Mouse (Mus musculus): ENCODE measurements around the gene Tmcc3. TPM values are rescaled to one million over a fixed set of nuclear protein-coding genes. Genes with fewer than 3 reads are reported as not detected.
A peak's percentile ranks its signal among the peaks of the same experiment; 100 is the strongest.

Gene Tmcc3
- total RNA-seq, 2 experiments from 2014 or later, result 30.9 to 34.0 TPM

DNA sequence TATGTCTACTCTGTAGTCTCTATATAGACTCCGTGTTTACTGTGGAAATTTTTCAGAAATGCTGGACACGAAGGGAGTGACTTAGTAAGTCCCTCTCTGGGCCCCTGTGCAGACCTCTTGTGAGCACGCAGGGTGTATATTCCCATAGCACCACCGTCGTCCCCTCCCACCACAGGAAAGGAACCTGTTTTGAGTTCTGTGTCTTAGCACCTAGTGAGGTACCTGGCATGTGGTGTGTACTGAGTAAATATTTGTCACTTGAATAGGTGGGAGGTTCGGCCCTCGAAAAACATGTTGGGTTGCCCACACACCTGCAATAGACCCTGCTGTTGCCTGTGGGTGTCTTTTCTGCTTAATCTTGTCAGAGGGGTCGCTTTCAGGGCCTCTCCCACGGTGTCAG, 99.8 kb downstream of the Tmcc3 start:
- intact Hi-C loops (cut with DNase I), result no loop called here
- DNase-seq, result no peak

- peak in 1 of 2 experiments; percentile 51 for DNase-seq
- intact Hi-C loops (cut with DNase I), result no loop called here
Measured at GRCm38 (mm10) chr10:94413770-94414651, 102.3 kb downstream of the Tmcc3 start.

DNA sequence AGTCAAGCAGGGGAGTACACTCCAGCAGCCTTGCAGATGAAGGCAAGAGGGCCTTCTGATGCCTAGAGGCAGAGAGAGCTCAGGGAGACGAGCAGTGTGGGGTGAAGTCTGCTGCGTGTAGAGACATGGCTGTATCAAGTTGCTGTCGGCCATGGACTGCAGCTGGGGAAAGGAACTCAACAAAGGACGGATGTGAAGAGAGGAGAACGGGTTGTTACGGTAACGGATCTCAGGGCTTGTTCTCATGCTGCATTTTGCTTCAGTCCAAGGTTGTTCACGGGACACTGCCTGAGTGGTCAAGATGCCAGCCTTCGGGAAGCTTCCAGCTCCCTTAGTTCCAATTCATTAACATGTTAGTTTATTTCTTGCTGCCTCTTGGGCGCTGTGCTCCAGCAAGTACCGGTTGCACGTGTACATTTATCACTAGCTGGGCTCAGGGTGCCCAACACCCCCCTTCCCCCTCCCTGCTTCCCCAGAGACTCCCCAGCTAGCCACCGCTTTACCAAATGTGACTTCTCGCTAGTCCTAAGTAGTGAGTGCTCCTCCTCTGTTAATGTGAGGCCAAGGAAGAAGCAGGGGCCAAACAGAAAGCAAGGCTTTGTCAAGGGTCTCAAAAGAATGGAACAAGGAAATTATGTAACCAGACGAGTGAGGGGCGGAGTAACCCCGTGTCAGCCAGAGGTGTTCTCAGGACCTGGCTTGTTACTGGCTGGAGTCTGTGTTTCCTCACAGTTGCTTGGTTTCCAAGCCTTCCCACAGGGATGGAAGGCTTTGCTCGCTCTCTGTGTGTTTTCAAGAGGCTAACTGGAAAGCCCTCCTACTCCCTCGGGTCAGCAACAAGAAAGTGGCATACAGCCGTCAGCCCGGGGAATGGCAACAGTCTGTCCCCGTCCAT, 104.4 kb downstream of the Tmcc3 start:
- DNase-seq, result peak in 1 of 2 experiments; percentile 26
- intact Hi-C loops (cut with DNase I), result no loop called here

- no peak for DNase-seq
- intact Hi-C loops (cut with DNase I), result no loop called here
Measured at GRCm38 (mm10) chr10:94417643-94418042, 105.9 kb downstream of the Tmcc3 start.

GRCm38 (mm10) chr10:94426000-94426920, 114.5 kb downstream of the Tmcc3 start:
- DNase-seq, result peak; percentile 81 to 83
- intact Hi-C loops (cut with DNase I), result no loop called here

- DNase-seq, result no peak
- intact Hi-C loops (cut with DNase I), result no loop called here
Measured at GRCm38 (mm10) chr10:94426921-94427270, 115.1 kb downstream of the Tmcc3 start.

DNA sequence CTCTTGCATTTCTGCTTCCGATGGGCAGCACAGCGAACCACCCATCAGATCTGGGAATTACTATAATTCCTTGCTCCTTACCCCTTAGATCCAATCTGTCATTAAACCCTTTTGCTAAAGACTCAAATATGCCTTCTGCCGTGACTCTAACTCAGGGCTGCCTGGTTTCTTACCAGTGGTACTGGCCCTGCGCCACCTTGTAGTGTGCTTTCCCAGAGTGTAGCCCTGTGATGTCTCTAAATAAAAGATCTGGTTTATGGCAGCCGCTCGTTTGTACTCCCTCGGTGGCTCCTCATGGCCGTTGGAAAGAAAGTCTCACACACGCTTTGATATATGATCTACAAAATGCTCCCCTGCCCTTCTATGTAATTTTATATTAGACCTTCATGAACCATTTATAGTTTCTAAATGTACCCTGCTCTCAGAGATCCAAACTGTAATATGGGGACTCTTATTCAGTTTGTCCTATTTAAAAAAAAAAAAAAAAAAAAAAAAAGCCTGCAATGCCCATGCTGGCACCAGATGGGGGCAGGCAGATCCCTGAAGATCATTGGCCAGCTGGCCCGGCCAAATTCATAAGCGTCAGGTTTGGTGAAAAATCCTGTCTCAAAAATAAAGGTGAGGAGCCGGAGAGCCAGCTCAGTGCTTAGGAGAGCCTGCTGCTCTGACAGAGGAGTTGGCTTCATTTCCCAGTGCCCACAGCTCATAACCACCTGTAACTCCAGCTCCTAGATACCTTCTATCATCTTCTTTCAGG, 116.6 kb downstream of the Tmcc3 start:
- no peak for DNase-seq
- intact Hi-C loops (cut with DNase I), result no loop called here

- no peak for DNase-seq
- intact Hi-C loops (cut with DNase I), result loop anchor here (5.0 kb wide), 1 partner anchor 87 kb away; no protein-coding TSS in a partner anchor
Measured at GRCm38 (mm10) chr10:94430566-94430965, 118.8 kb downstream of the Tmcc3 start.

DNA sequence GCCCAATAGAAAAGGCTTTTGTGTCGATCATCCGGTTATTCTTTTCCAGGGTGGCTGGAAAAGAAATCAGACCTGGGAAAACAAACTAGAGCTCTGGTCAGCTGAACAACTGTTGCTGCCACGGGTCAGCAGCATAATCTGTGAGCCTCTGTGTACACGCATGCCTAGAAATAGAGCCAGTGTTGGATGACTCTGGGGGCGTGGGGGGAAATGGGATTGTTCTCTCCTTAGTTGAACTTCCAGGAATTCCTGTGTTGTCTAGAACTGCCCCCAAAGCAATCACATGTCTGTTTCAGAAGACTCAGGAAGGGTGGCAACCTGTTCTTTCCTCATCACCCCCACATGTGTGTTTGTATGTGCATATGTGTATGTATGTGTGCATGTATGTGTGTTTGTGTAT, 121.2 kb downstream of the Tmcc3 start:
- DNase-seq, result peak; percentile 63 to 71
- intact Hi-C loops (cut with DNase I), result loop anchor here (5.0 kb wide), 1 partner anchor 84 kb away; no protein-coding TSS in a partner anchor

- intact Hi-C loops (cut with DNase I), result loop anchor here (2.0 to 5.0 kb wide), 2 partner anchors 45 to 83 kb away; no protein-coding TSS in a partner anchor
- no peak for DNase-seq
Measured at GRCm38 (mm10) chr10:94433901-94434300, 122.2 kb downstream of the Tmcc3 start.

DNA sequence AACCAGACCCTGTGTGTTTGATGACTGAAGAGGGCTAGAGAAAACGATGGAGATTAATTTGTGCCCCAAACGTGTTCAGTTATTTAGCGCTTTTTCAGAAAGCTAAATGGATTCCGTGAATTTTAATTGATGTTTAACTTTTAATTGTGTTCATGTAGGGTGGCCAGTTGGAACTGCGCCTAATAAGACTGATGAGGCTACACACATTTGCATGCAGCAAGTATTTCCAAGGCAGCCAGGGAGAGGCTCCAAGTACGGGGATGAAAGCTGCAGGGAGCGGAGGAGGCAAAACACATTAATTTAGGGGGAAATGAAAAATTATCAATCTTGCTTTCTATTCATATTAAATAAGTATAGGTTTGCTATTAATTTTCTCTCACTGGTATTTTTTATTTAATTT, 131.0 kb downstream of the Tmcc3 start:
- no peak for DNase-seq
- intact Hi-C loops (cut with DNase I), result no loop called here

- intact Hi-C loops (cut with DNase I), result no loop called here
Measured at GRCm38 (mm10) chr10:94443453-94443852, 131.7 kb downstream of the Tmcc3 start.

GRCm38 (mm10) chr10:94445192-94445591, 133.4 kb downstream of the Tmcc3 start:
- intact Hi-C loops (cut with DNase I), result no loop called here

More at GRCm38 (mm10) chr10:94443453-94443852, 131.7 kb downstream of the Tmcc3 start:
- DNase-seq, result no peak

DNA sequence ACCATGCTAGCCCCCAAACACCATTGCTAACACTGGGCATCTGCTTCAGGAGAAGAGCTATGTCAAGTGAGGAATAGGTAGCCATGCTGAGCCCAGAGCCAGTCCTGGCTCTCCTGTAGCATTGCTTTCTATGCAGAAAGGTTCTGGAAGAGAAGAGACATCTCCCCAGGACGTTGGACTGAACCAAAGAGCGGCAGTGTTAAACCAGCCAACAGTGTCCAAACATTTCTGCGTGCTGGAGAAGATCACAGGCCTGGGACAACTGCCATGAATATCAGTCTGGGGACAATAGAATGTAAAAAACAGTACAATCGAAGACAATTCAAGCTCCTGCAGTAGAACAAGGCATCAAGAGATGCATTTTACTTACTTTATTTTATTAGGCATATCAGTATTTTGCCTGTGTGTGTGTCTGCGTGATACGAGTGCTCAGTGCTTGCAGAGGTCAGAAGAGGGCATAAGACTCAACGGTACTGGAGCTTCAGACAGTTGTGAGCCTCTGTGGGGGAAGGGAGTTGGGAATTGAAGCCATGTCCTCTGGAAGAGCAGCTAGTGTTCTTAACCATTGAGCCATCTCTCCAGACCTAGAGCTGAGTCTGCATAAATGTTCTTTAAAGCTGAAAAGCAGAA, 134.7 kb downstream of the Tmcc3 start:
- peak; percentile 45 to 50 for DNase-seq

More at GRCm38 (mm10) chr10:94445192-94445591, 133.4 kb downstream of the Tmcc3 start:
- no peak for DNase-seq

DNA sequence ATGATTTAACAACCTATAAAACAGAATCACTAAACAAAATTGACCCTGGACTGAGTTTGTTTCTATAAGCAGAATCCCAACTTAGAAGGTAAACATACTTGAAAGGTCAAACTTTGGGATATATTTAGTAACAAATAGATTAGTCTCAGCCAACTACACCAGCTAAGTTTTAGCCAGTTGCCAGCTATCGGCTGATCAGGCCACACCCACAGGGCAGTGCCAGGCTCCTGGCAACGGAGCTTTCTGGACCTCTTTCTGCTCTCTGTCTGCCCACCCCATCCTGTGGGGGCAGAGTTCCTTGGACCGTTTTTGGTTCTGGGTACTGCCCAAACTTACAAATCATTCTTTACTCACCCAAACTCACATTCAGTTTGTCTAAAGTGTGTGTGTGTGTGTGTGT, 137.9 kb downstream of the Tmcc3 start:
- intact Hi-C loops (cut with DNase I), result no loop called here
- DNase-seq, result peak; percentile 59 to 67

More for the DNA sequence above, 134.7 kb downstream of the Tmcc3 start:
- intact Hi-C loops (cut with DNase I), result no loop called here

- intact Hi-C loops (cut with DNase I), result no loop called here
- DNase-seq, result no peak
Measured at GRCm38 (mm10) chr10:94450781-94451180, 139.0 kb downstream of the Tmcc3 start.

DNA sequence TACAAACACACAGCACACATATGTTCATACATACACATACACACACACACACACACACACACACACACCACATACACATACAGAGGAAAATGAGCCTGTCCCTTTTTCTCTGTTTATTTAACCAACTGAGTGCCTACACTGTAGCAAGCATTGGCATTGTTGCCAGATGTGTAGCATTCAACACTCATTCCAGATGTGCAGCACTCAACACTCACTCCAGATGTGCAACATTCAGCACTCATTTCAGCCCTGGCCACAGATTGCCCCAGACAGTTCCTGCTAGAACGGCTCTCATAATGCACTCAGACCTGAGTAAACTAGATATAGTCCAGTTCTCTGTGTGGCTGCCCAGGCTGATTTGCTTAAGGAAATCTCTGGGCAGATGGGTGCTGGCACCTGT, 145.7 kb downstream of the Tmcc3 start:
- no peak for DNase-seq
- intact Hi-C loops (cut with DNase I), result no loop called here

- DNase-seq, result peak; percentile 66 to 73
- intact Hi-C loops (cut with DNase I), result no loop called here
Measured at GRCm38 (mm10) chr10:94458690-94459089, 146.9 kb downstream of the Tmcc3 start.

GRCm38 (mm10) chr10:94461378-94461777, 149.6 kb downstream of the Tmcc3 start:
- intact Hi-C loops (cut with DNase I), result loop anchor here (2.0 to 5.0 kb wide), 2 partner anchors 53 to 54 kb away; no protein-coding TSS in a partner anchor
- peak in 1 of 2 experiments; percentile 37 for DNase-seq

Measured in heart, postnatal 10 days (tissue).